Mouse (Mus musculus): ENCODE data around the gene Gm10662. TPM values are rescaled to one million over a fixed set of nuclear protein-coding genes. Genes with fewer than 3 reads are reported as not detected.
"Not testable (repeated sequence)": the region's sequence is repeated elsewhere in the genome, so short reads cannot be mapped to it uniquely, and the experiment has no call there.

Gene Gm10662
- polyA plus RNA-seq (2011; ENCODE audit: insufficient read length, low read depth, missing spikeins) = not detected in 2 replicates

- H3K27ac ChIP-seq (ENCODE audit: insufficient read depth, low read length); H3K4me1 ChIP-seq (ENCODE audit: control insufficient read depth, insufficient read depth, low read length); H3K4me3 ChIP-seq (ENCODE audit: insufficient read depth, low read length): not testable (repeated sequence)
These were observed at the start of gene Gm10662 for GRCm38 (mm10) chr7:23144380-23144779. Gene Gm10662, minus strand, starts transcription at chr7:23144480.

GRCm38 (mm10) chr7:23163505-23163904, 19.2 kb upstream of the Gm10662 start:
- not testable (repeated sequence) for H3K4me1 ChIP-seq (ENCODE audit: control insufficient read depth, insufficient read depth, low read length); H3K27ac ChIP-seq (ENCODE audit: insufficient read depth, low read length); H3K4me3 ChIP-seq (ENCODE audit: insufficient read depth, low read length)

Other genes with a start within 250 kb of the Gm10662 start
- gene Gm4214, start 159.8 kb downstream of the Gm10662 start, polyA plus RNA-seq (2011; ENCODE audit: insufficient read length, low read depth, missing spikeins) = not detected in 2 replicates
- gene Gm4216, start 124.6 kb downstream of the Gm10662 start, polyA plus RNA-seq (2011; ENCODE audit: insufficient read length, low read depth, missing spikeins) = not detected in 2 replicates
- gene Vmn1r163, start 88.9 kb downstream of the Gm10662 start, polyA plus RNA-seq (2011; ENCODE audit: insufficient read length, low read depth, missing spikeins) = not detected in 2 replicates
- gene Gm8720, start 77.0 kb downstream of the Gm10662 start, polyA plus RNA-seq (2011; ENCODE audit: insufficient read length, low read depth, missing spikeins) = not detected in 2 replicates
- gene Vmn1r165, start 72.9 kb upstream of the Gm10662 start, polyA plus RNA-seq (2011; ENCODE audit: insufficient read length, low read depth, missing spikeins) = not detected in 2 replicates
- gene Vmn1r166, start 107.2 kb upstream of the Gm10662 start, polyA plus RNA-seq (2011; ENCODE audit: insufficient read length, low read depth, missing spikeins) = not detected in 2 replicates
- not detected in 2 replicates for gene Gm6902, start 134.4 kb upstream of the Gm10662 start, polyA plus RNA-seq (2011; ENCODE audit: insufficient read length, low read depth, missing spikeins)
- not detected in 2 replicates for gene Nlrp4e, start 156.7 kb upstream of the Gm10662 start, polyA plus RNA-seq (2011; ENCODE audit: insufficient read length, low read depth, missing spikeins)
- not detected in 2 replicates for gene Nlrp5, start 241.4 kb upstream of the Gm10662 start, polyA plus RNA-seq (2011; ENCODE audit: insufficient read length, low read depth, missing spikeins)